Mouse (Mus musculus): ENCODE results near the gene Rbm28. TPM values are rescaled to one million over a fixed set of nuclear protein-coding genes. Genes with fewer than 3 reads are reported as not detected.

The Rbm28 gene
- total RNA-seq, 2 experiments from 2014 or later = 8.7 to 9.0 TPM

- no peak for ATAC-seq (replicated peaks; ENCODE audit: low FRiP score, poor library complexity, severe bottlenecking)
Measured at GRCm38 (mm10) chr6:29087921-29088709, 76.7 kb downstream of the Rbm28 start.

DNA sequence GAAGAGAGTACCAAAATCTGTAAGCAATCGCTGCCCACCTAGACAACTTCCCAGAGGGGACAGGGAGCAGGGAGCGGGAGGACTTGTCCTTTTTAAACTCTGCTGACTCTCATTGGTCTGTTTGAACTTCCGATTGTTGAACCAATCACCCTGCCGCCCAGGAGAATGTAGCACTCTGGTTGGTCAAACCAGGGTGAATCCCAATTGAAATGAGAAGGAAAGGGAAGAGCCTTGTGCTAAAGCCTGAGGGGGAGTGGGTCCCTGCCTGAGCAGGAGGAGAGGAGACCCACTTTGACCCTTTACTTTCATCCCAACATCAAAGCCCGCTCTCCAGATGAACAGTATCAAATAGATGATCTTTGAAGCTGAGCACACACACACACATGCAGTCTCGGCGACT, 80.4 kb downstream of the Rbm28 start:
- no peak for ATAC-seq (replicated peaks; ENCODE audit: low FRiP score, poor library complexity, severe bottlenecking)

DNA sequence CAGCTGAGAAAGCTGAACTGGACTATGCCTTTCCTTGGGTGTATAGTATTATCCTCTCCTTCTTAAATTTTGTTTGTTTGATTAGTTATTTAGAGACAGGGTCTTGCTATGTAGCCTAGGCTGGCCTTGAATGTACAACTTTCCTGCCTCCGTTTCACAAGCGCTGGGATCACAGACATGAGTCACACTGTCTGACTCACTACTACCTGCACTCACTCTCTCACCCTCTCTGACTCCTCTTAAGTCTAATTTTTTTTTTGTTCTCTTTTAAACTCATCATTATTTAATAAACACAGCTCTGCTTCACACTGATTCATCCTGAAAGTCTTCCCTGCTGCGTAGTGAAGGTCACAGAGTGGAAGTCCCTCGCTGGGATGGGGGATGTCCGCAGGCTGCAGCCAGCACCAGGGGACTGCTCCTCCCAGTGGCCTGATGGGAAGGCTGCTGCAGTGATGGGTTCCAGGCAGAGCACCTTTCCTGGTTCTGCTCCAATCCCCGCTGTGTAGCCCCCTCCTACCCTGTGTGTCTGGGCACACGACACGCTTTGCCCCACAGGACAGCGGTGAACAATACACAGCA, 81.9 kb downstream of the Rbm28 start:
- no peak for ATAC-seq (replicated peaks; ENCODE audit: low FRiP score, poor library complexity, severe bottlenecking)

- no peak for ATAC-seq (replicated peaks; ENCODE audit: low FRiP score, poor library complexity, severe bottlenecking)
Measured at GRCm38 (mm10) chr6:29081826-29082363, 82.9 kb downstream of the Rbm28 start.

GRCm38 (mm10) chr6:29079291-29079690, 85.5 kb downstream of the Rbm28 start:
- no peak for ATAC-seq (replicated peaks; ENCODE audit: low FRiP score, poor library complexity, severe bottlenecking)

GRCm38 (mm10) chr6:29074133-29074469, 90.7 kb downstream of the Rbm28 start:
- no peak for ATAC-seq (replicated peaks; ENCODE audit: low FRiP score, poor library complexity, severe bottlenecking)

Other genes with a start within 250 kb of the Rbm28 start
- gene Lep, start 104.8 kb downstream of the Rbm28 start, total RNA-seq (2015; ENCODE audit: low replicate concordance) = not detected in 2 replicates
- gene Lep, start 104.8 kb downstream of the Rbm28 start, total RNA-seq (2017; ENCODE audit: low replicate concordance) = not detected in 2 replicates
- not detected in 2 replicates for gene Prrt4, start 14.6 kb upstream of the Rbm28 start, total RNA-seq (2015; ENCODE audit: low replicate concordance)
- gene Prrt4, start 14.6 kb upstream of the Rbm28 start, total RNA-seq (2017; ENCODE audit: low replicate concordance) = not detected in 2 replicates
- gene Impdh1, start 51.4 kb upstream of the Rbm28 start, total RNA-seq (2015; ENCODE audit: low replicate concordance) = 9.6 and 12.3 TPM in 2 replicates
- gene Impdh1, start 51.4 kb upstream of the Rbm28 start, total RNA-seq (2017; ENCODE audit: low replicate concordance) = 11.2 and 34.7 TPM in 2 replicates
- 0.96 and 2.7 TPM in 2 replicates for gene Hilpda, start 107.5 kb upstream of the Rbm28 start, total RNA-seq (2015; ENCODE audit: low replicate concordance)
- gene Hilpda, start 107.5 kb upstream of the Rbm28 start, total RNA-seq (2017; ENCODE audit: low replicate concordance) = 2.0 TPM in 1 of 2 replicates, not detected in the other
- gene Fam71f2, start 114.6 kb upstream of the Rbm28 start, total RNA-seq (2015; ENCODE audit: low replicate concordance) = not detected in 2 replicates
- gene Fam71f2, start 114.6 kb upstream of the Rbm28 start, total RNA-seq (2017; ENCODE audit: low replicate concordance) = not detected in 2 replicates
- not detected in 2 replicates for gene Fam71f1, start 154.1 kb upstream of the Rbm28 start, total RNA-seq (2015; ENCODE audit: low replicate concordance)
- not detected in 2 replicates for gene Fam71f1, start 154.1 kb upstream of the Rbm28 start, total RNA-seq (2017; ENCODE audit: low replicate concordance)
- gene Calu, start 183.1 kb upstream of the Rbm28 start, total RNA-seq (2015; ENCODE audit: low replicate concordance) = 23.1 and 25.1 TPM in 2 replicates
- gene Calu, start 183.1 kb upstream of the Rbm28 start, total RNA-seq (2017; ENCODE audit: low replicate concordance) = 34.1 and 52.3 TPM in 2 replicates
- gene Opn1sw, start 223.5 kb upstream of the Rbm28 start, total RNA-seq (2015; ENCODE audit: low replicate concordance) = not detected in 2 replicates
- gene Opn1sw, start 223.5 kb upstream of the Rbm28 start, total RNA-seq (2017; ENCODE audit: low replicate concordance) = not detected in 2 replicates
- gene Ccdc136, start 231.3 kb upstream of the Rbm28 start, total RNA-seq (2015; ENCODE audit: low replicate concordance) = not detected in 2 replicates
- gene Ccdc136, start 231.3 kb upstream of the Rbm28 start, total RNA-seq (2017; ENCODE audit: low replicate concordance) = not detected in 2 replicates